Mouse (Mus musculus): ENCODE measurements around the gene Ptpn13. TPM values are rescaled to one million over a fixed set of nuclear protein-coding genes. Genes with fewer than 3 reads are reported as not detected.

Ptpn13 gene
- total RNA-seq, 4 experiments from 2014 or later = 10.9 to 13.5 (median 11.5) TPM

GRCm38 (mm10) chr5:103637162-103637561 is 212.2 kb downstream of the Ptpn13 start:
- DNase-seq (ENCODE audit: low spot score in 2 of 2) = no peak

DNA sequence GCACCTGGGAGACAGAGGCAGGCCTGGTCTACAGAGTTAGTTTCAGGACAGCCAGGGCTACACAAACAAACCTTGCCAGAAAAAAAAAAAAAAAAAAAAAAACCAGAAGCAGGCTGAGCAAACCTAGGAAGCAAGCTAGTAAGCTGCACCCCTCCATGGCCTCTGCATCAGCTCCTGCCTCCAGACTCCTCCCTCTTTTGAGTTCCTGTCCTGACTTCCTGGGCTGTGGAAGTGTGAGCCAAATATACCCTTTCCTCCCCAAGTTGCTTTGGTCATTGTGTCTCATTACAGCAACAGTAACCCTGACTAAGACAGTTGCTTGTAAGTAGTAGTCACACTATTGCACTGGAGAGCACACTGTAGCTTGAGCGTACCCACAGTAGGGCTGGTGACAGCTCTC is 219.2 kb downstream of the Ptpn13 start:
- no peak for DNase-seq (ENCODE audit: low spot score in 2 of 2)

- no peak for DNase-seq (ENCODE audit: low spot score in 2 of 2)
These were observed 222.3 kb downstream of the Ptpn13 start for GRCm38 (mm10) chr5:103647320-103647719.

Other genes with a start within 250 kb of the Ptpn13 start
- gene Mapk10, start 213.9 kb upstream of the Ptpn13 start, total RNA-seq (2022) = 100 to 1,000 TPM; 474 to 541 (median 500) TPM
- gene Slc10a6, start 204.2 kb downstream of the Ptpn13 start, total RNA-seq (2022) = not detected
- gene 1700016H13Rik, start 230.8 kb downstream of the Ptpn13 start, total RNA-seq (2022) = not detected